Mouse (Mus musculus): ENCODE results near the gene Olfr1382.
"Not testable (repeated sequence)": the region's sequence is repeated elsewhere in the genome, so short reads cannot be mapped to it uniquely, and the experiment has no call there.

DNA sequence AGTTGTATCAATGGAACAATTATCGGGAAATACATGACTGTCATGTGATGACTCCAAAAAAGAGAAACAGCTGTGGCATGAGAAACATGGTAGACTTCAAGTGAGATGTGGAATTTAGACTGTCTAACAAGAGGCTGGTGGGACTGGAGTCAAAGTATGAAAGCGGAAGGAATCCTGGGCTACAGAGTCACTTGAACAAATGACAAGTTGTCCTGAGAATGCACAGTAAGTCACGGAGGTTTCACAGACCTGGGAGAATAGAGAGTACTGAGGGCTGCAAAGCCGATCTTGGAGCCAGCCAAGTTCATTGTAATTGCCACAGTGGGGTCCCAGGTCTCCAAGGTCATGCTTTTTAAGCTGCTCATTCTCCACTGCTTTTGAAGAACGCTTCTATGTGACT, 28.5 kb downstream of the Olfr1382 start, which contains the start of gene Olfr1380:
- TF ChIP-seq CTCF (IDR thresholded peaks at IDR 0.05; ENCODE audit: control insufficient read depth, insufficient read depth, insufficient replicate concordance, low read depth, low read length); POLR2A (IDR thresholded peaks at IDR 0.05; ENCODE audit: control insufficient read depth, low read depth, low read length): not testable (repeated sequence)
